Mouse (Mus musculus) forebrain, embryonic 11.5 days (tissue): Measurements from ENCODE around the gene Kpna4. TPM values are rescaled to one million over a fixed set of nuclear protein-coding genes. Genes with fewer than 3 reads are reported as not detected.

ENCODE experiments used
- ATAC-seq: fragments of 200-750 bp; cut with Nextera tagmentation; replicated peaks from 2 replicates; pipeline ENCODE4 v1.8.0; 2017; ENCODE audit warnings: moderate TSS enrichment; ENCODE audit not compliant: low FRiP score
- DNase-seq: peaks from one replicate; pipeline ENCODE4 v3.0.0-alpha.2; 2017; ENCODE audit warnings: low spot score
- H3K27ac ChIP-seq: fragments of 300-500 bp; sonication (generic); 2 replicates; pipeline ENCODE4 v1.5.1; 2014; ENCODE audit warnings: low read depth, low read length
- H3K27me3 ChIP-seq: fragments of 300-500 bp; sonication (generic); 2 replicates; pipeline ENCODE4 v1.6.1; 2014; ENCODE audit warnings: mild to moderate bottlenecking, low read length, mixed read lengths; ENCODE audit not compliant: control insufficient read depth, insufficient read depth
- H3K36me3 ChIP-seq: fragments of 300-500 bp; sonication (generic); 2 replicates; pipeline ENCODE4 v1.6.1; 2014; ENCODE audit warnings: mild to moderate bottlenecking, low read length, moderate library complexity, mixed read lengths; ENCODE audit not compliant: control insufficient read depth, insufficient read depth
- H3K4me1 ChIP-seq: fragments of 300-500 bp; sonication (generic); replicated peaks from 2 replicates; pipeline ENCODE4 v1.6.1; 2014; ENCODE audit warnings: low read length, mixed read lengths; ENCODE audit not compliant: control insufficient read depth, insufficient read depth
- H3K4me2 ChIP-seq: fragments of 300-500 bp; sonication (generic); 2 replicates; pipeline ENCODE4 v1.6.1; 2014; ENCODE audit warnings: low read depth, mild to moderate bottlenecking, low read length, moderate library complexity, mixed read lengths; ENCODE audit not compliant: severe bottlenecking
- H3K4me3 ChIP-seq: fragments of 300-500 bp; sonication (generic); 2 replicates; pipeline ENCODE4 v1.5.1; 2014; ENCODE audit warnings: low read depth, low read length
- H3K9ac ChIP-seq: fragments of 300-500 bp; sonication (generic); 2 replicates; pipeline ENCODE4 v1.6.1; 2014; ENCODE audit warnings: low read length
- H3K9me3 ChIP-seq: fragments of 300-500 bp; sonication (generic); 2 replicates; pipeline ENCODE4 v1.6.1; 2016; ENCODE audit warnings: low read length, mixed read lengths; ENCODE audit not compliant: control insufficient read depth
- WGBS: fragments of 180-500 bp; shearing (Covaris S2); extraction: QIAGEN DNeasy Blood & Tissue Kit; methylation state at CpG from one replicate; pipeline ENCODE4 v1.1.7; 2014; 5-methylcytosine and 5-hydroxymethylcytosine counted together
- polyA plus RNA-seq: library from polyadenylated mRNA; unstranded; fragments of >200 nt; fragmentation: Nextera tagmentation; extraction: Ambion mirVana; gene quantifications from 2 replicates; pipeline ENCODE4 v1.2.1, GENCODE M21; 2014

The Kpna4 gene
- polyA plus RNA-seq, 1 experiment from 2014 or later, result 54.6 TPM

DNA sequence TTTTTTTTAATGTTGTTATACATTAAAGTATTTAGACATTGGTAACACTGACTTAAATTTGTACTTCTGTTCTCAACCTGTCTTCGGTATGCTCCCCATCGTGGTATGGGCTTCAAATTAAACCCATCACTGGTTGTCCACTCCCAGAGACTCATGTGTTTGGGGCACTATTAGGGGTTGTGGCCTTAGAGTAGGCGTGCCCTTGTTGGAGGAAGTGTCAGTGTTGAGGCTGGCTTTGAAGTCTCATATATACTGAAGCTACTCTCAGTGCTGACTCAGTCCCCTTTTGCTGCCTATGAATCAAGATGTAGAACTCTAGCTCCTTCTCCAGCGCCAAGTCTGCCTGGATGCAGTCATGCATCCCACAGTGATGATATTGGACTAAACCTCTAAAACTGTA is 66.2 kb downstream of the Kpna4 start:
- no peak for ATAC-seq
- Histone ChIP-seq H3K4me2 (no peak overlapping the region), H3K9me3 (no peaks in the 10 kb centered on the region), H3K4me3 (no peak overlapping the region), H3K27me3 (no peaks in the 10 kb centered on the region), H3K4me1 (no peaks in the 10 kb centered on the region), H3K27ac (no peak overlapping the region), H3K9ac (no peak overlapping the region), H3K36me3 (no peaks in the 10 kb centered on the region)
- DNase-seq, result no peak
- WGBS, result 92% methylated on average over 4 of the region's 4 CpGs

DNA sequence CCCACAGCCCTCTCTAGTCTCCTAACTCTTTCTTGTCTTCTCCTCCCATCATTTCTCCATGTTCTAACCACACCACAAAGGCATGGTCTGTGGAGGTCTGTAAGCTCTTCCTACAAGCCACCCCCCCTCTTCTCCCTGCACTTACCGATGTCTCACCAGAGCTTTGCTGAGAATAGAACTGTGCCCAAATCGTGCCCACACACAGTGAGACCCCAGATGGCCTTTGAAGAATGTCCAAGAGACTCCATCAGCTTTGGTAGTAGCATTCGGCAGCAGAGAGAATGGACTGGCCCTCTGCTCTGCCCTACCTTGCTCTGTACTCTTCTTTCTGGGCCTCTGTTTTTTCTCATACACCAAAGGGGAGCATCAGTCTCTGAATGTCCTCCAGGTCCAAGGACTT is 71.0 kb downstream of the Kpna4 start:
- no peak for ATAC-seq

GRCm38 (mm10) chr3:69054760-69055432 is 72.0 kb downstream of the Kpna4 start:
- DNase-seq, result no peak
- 86% methylated on average over 7 of the region's 7 CpGs for WGBS
- Histone ChIP-seq H3K4me1 (no peaks in the 10 kb centered on the region), H3K4me3 (no peak overlapping the region), H3K27me3 (no peaks in the 10 kb centered on the region), H3K36me3 (no peaks in the 10 kb centered on the region), H3K9me3 (no peaks in the 10 kb centered on the region), H3K4me2 (no peak overlapping the region), H3K9ac (no peak overlapping the region), H3K27ac (no peak overlapping the region)
- no peak for ATAC-seq

More for the DNA sequence above, 71.0 kb downstream of the Kpna4 start:
- no peaks in the 10 kb centered on the region for H3K9me3 ChIP-seq
- no peak for DNase-seq
- 94% methylated on average over 3 of the region's 3 CpGs for WGBS
- no peaks in the 10 kb centered on the region for H3K36me3 ChIP-seq
- H3K27ac ChIP-seq, result no peak overlapping the region
- H3K4me3 ChIP-seq, result no peak overlapping the region
- no peaks in the 10 kb centered on the region for H3K4me1 ChIP-seq
- no peak overlapping the region for H3K9ac ChIP-seq
- H3K4me2 ChIP-seq, result no peak overlapping the region
- H3K27me3 ChIP-seq, result no peaks in the 10 kb centered on the region

DNA sequence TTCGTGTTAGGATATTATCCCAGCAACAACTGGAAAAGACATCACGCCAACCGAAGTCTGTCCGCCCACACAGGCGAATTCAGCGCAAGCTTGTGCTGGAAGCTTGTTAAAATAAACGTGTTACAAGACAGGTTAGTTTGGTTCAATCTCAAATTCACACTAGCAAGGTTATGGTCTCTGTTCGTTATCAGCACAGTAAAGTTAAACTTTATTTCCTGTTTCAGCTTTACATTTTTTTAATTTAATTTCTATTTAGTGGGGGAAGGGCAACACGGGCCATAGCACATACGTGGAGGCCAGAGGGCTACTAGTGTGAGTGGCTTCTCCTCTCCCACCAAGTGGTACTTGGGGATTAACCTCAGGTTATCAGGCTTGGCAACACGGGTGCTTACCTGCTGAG is 75.0 kb downstream of the Kpna4 start:
- WGBS, result 94% methylated on average over 11 of the region's 11 CpGs
- ATAC-seq, result no peak

DNA sequence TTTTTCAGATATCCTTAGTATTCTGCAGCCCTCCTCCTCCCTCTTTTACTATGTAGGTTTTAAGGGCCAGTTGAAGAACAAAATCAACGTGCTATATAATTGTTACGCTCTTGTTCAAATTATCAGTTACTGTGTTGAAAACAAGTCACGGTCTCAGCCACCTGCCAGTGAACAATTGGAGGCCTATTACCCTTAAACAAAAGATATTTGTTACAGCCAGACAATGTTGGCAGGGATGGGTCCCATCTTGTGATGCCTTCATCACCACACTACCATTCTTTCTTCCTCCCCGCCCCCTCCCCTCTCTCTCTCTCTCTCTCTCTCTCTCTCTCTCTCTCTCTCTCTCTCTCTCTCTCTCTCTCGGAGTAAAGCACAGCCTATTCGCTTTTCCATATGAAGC is 77.9 kb downstream of the Kpna4 start:
- DNase-seq, result no peak
- Histone ChIP-seq H3K4me1 (peaks cover 4% of the 10 kb centered on the region; the same call in 1 of the 2 replicates), H3K9ac (no peak overlapping the region), H3K27me3 (no peaks in the 10 kb centered on the region), H3K36me3 (no peaks in the 10 kb centered on the region), H3K9me3 (no peaks in the 10 kb centered on the region), H3K4me2 (no peak overlapping the region), H3K27ac (no peak overlapping the region), H3K4me3 (no peak overlapping the region)
- no peak for ATAC-seq
- 83% methylated on average over 6 of the region's 6 CpGs for WGBS

More for the DNA sequence above, 75.0 kb downstream of the Kpna4 start:
- H3K9ac ChIP-seq, result no peak overlapping the region
- no peak for DNase-seq
- H3K27ac ChIP-seq, result no peak overlapping the region
- H3K4me2 ChIP-seq, result no peak overlapping the region
- H3K4me3 ChIP-seq, result no peak overlapping the region
- H3K9me3 ChIP-seq, result no peaks in the 10 kb centered on the region
- H3K27me3 ChIP-seq, result no peaks in the 10 kb centered on the region
- H3K36me3 ChIP-seq, result no peaks in the 10 kb centered on the region
- no peaks in the 10 kb centered on the region for H3K4me1 ChIP-seq

DNA sequence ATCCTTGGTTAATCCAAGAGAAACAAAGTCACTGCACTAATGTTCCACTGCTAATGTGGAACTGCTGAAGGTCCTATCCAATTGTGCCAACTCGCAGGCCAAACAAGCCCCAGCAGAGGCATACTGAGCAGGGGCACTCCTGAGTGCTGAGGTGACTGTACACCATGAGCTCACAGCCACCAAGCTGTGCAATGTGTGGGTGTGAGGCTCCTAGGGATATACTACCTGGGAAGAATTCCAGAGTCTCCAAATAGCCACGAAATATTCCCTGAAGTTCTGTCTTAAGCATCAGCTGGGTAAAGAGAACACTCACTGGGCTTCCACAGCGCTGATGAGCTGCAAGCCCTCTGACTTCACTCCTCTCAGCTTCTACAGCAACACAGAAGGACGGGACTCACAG is 79.2 kb downstream of the Kpna4 start:
- 81% methylated on average over 4 of the region's 4 CpGs for WGBS

DNA sequence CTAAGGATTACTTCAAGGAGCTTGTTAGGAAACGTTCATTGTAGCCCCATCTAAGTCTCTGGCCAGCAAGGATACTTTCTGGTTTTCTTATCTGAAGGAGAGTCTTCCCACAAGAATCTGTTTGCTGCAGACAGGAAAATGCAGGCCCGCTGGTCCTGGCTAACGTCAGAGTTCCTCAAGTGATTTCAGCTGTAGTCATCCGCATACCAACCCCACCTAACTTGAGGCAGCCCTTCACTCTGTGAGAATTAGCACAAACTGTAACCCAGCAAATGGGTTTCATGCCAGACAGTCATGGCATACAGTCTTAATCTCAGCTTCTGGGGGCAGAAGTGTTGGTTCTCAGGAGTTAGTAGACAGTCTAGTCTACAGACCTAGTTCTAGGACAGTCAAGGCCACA is 80.4 kb downstream of the Kpna4 start:
- ATAC-seq (no peak), DNase-seq (no peak)
- H3K27me3 ChIP-seq, result no peaks in the 10 kb centered on the region
- H3K27ac ChIP-seq, result no peak overlapping the region
- peaks cover 8% of the 10 kb centered on the region; the same call in 1 of the 2 replicates for H3K4me1 ChIP-seq
- H3K9me3 ChIP-seq, result no peaks in the 10 kb centered on the region
- no peak overlapping the region for H3K4me3 ChIP-seq
- no peaks in the 10 kb centered on the region for H3K36me3 ChIP-seq
- no peak overlapping the region for H3K9ac ChIP-seq
- 68% methylated on average over 4 of the region's 4 CpGs for WGBS
- no peak overlapping the region for H3K4me2 ChIP-seq

More for the DNA sequence above, 79.2 kb downstream of the Kpna4 start:
- H3K27me3 ChIP-seq, result no peaks in the 10 kb centered on the region
- H3K4me2 ChIP-seq, result no peak overlapping the region
- no peaks in the 10 kb centered on the region for H3K36me3 ChIP-seq
- H3K27ac ChIP-seq, result no peak overlapping the region
- no peak for ATAC-seq
- H3K9ac ChIP-seq, result no peak overlapping the region
- DNase-seq, result no peak
- H3K4me3 ChIP-seq, result no peak overlapping the region
- peaks cover 6% of the 10 kb centered on the region; the same call in 1 of the 2 replicates for H3K4me1 ChIP-seq
- H3K9me3 ChIP-seq, result no peaks in the 10 kb centered on the region

DNA sequence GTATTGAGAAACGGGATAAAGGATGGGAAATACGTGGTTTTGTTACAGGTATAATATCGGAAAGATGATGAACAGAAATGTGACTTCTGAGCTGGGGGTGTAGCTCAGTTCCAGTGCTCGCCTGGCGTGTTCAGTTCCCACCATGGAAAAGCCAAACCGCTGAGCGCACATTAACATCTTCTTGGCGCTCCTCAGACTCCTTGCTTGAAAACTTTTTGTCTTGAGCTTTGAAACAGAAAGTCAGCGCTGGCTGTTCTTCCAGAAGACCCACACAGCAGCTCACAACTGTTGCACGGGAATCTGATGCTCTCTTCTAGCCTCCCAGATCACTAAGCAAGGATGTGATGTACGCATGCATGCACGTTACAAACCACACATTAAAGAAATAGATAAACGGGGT is 81.2 kb downstream of the Kpna4 start:
- Histone ChIP-seq H3K9me3 (no peaks in the 10 kb centered on the region), H3K9ac (peak overlapping the region; percentile 98), H3K4me1 (peaks cover 12% of the 10 kb centered on the region), H3K4me3 (peak overlapping the region; percentile 84), H3K27ac (no peak overlapping the region), H3K36me3 (no peaks in the 10 kb centered on the region; the same call in 1 of the 2 replicates), H3K27me3 (no peaks in the 10 kb centered on the region), H3K4me2 (peak overlapping the region; percentile 86)
- DNase-seq, result no peak
- WGBS, result 21% methylated on average over 13 of the region's 13 CpGs
- no peak for ATAC-seq

DNA sequence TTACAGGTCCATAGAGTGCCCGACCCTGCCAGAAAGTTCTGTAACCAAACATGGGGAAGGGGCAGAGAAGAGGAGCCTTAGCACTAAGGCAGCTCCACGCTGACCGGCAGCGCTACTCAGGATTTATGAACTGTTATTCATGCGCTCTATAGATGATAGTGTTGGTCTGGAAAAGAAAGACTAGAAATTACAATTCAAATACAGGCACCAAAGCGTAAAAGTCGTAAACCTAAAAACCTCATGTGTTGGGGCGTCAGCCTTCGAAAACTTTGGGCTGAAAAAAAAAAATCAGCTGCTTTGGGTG is 81.6 kb downstream of the Kpna4 start:
- Histone ChIP-seq H3K9ac (peak overlapping the region; percentile 98), H3K36me3 (no peaks in the 10 kb centered on the region; the same call in 1 of the 2 replicates), H3K27me3 (no peaks in the 10 kb centered on the region), H3K4me3 (peak overlapping the region; percentile 84), H3K4me1 (peaks cover 12% of the 10 kb centered on the region), H3K9me3 (no peaks in the 10 kb centered on the region), H3K4me2 (peak overlapping the region; percentile 86), H3K27ac (peak overlapping the region; percentile 94)
- DNase-seq, result no peak
- no peak; the same call in 1 of the 2 replicates for ATAC-seq
- 11% methylated on average over 9 of the region's 9 CpGs for WGBS
